Mouse (Mus musculus): Measurements from ENCODE around the gene Cd19.

DNA sequence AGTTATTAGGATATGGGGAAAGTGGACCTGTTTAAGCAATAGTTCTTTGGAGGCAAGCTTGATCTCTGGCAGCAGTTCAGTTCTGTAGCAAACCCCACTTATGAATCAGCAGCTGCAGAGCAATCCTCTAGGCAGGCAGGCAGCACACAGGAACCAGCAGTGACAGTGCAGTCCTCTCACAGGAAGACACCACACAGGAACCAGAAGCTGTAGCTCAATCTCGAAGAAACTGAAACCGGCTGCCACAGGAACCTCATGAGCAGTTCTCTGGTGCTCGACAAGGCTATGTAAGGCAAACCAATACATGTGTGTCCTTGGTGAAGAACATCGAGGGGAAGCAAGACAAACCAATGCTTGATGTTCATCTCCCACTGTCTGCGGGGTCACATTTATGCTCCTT lies 7.1 kb upstream of the Cd19 start:
- no peak for TF ChIP-seq CTCF (IDR thresholded peaks at IDR 0.05; ENCODE audit: low read depth, low read length)
- no peak for TF ChIP-seq POLR2A (IDR thresholded peaks at IDR 0.05; ENCODE audit: extremely low read depth, insufficient read depth, low read length)
